Mouse (Mus musculus): ENCODE measurements around the gene Aox4. TPM values are rescaled to one million over a fixed set of nuclear protein-coding genes. Genes with fewer than 3 reads are reported as not detected.

The Aox4 gene
- 0.15 and 0.34 TPM in 2 replicates for polyA plus RNA-seq (2021; fragmentation: Nextera tagmentation)
- long read RNA-seq, experiment 1, result 0 reads
- long read RNA-seq, experiment 2, partial matches to known transcripts, result 3 of 3 reads
- long read RNA-seq, experiment 2, other reads (novel, unspliced or antisense), result 0 of 3 reads

DNA sequence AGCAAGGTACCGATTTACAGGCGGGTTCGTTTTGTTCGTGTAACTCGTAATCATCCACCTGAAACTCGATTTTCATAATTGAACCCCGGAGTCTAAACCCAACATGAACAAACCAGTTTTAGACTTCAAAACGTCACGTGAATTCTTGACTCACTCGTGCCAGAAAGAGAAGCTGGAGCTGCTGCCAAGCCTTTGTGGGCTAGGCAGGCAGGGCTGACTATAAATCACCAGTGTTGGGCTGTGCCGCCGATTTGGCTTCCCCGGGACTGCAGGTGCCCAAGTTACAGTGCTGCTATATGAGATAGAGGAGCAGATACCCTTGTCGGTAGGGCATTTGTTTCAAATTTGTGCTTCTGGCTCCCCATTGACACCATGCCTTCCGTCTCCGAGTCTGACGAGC lies at the start of gene Aox4:
Gene Aox4, plus strand, starts transcription at position 195 of the 400 bp plus-strand sequence.

DNA sequence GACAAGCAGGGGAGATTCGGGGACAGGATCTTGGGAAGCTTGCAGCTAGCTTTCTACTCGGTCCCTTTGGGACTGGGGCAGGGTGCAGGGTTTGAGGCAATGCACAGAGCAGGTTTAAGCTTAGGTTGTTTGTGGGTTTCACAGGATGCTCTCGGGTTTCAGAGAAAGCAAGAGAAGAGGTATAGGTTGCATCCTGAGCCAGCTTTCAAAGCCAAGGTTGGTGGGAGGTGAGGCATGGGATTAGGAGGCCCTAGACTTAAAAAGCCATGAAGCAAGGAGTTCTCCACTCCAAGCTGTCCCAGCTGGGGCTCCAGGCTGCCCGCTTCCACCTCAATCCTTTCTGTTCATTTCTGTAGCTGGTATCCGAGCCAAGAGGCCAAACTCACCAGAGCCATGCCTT lies 67.8 kb downstream of the Aox4 start, which contains the start of gene Aox2:
Gene Aox2, plus strand, starts transcription at position 301 of the 400 bp plus-strand sequence.

Other genes with a start within 250 kb of the Aox4 start
- gene Sgo2a, start 214.4 kb upstream of the Aox4 start, polyA plus RNA-seq (2021; fragmentation: Nextera tagmentation), result 0.50 and 0.54 TPM in 2 replicates
- 6.4 and 6.7 TPM in 2 replicates for gene Kctd18, start 191.4 kb upstream of the Aox4 start, polyA plus RNA-seq (2021; fragmentation: Nextera tagmentation)
- gene Aox1, start 180.5 kb upstream of the Aox4 start, polyA plus RNA-seq (2021; fragmentation: Nextera tagmentation), result 0.39 and 0.59 TPM in 2 replicates
- 0.47 and 0.67 TPM in 2 replicates for gene Aox3, start 97.3 kb upstream of the Aox4 start, polyA plus RNA-seq (2021; fragmentation: Nextera tagmentation)
- not detected in 2 replicates for gene Aox2, start 67.9 kb downstream of the Aox4 start, polyA plus RNA-seq (2021; fragmentation: Nextera tagmentation)
- 85.0 and 102 TPM in 2 replicates for gene Bzw1, start 182.5 kb downstream of the Aox4 start, polyA plus RNA-seq (2021; fragmentation: Nextera tagmentation)
- 12.2 and 14.8 TPM in 2 replicates for gene Clk1, start 213.7 kb downstream of the Aox4 start, polyA plus RNA-seq (2021; fragmentation: Nextera tagmentation)
- 14.9 and 18.0 TPM in 2 replicates for gene Nif3l1, start 234.8 kb downstream of the Aox4 start, polyA plus RNA-seq (2021; fragmentation: Nextera tagmentation)
- gene Ppil3, start 235.1 kb downstream of the Aox4 start, polyA plus RNA-seq (2021; fragmentation: Nextera tagmentation), result 54.6 and 57.9 TPM in 2 replicates